Mouse (Mus musculus): ENCODE results near the gene Sept5.

Gene Sept5

DNA sequence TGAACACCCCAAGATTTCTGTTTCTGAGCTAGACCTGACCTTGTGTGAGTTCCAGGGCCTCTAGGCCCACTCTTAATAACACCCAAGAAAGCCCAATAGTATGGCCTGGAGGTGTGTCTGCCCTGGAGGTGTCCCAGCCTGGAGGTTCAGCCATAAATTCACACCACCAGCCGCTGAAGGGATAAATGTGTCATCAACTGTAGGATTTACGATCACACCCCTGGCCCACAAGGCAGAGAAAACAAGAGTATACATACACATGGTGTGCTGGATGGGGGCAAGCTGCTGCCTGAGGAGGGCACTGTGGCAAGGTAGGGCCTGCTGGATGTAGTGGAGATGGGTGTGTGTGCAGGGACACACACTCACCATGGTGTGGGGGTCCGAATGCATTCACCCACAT, 16.5 kb downstream of the Sept5 start:
- DNase-seq (ENCODE audit: low spot score in 2 of 2) = no peak

GRCm38 (mm10) chr16:18611752-18612151, 18.0 kb downstream of the Sept5 start:
- no peak for DNase-seq (ENCODE audit: low spot score in 2 of 2)

DNA sequence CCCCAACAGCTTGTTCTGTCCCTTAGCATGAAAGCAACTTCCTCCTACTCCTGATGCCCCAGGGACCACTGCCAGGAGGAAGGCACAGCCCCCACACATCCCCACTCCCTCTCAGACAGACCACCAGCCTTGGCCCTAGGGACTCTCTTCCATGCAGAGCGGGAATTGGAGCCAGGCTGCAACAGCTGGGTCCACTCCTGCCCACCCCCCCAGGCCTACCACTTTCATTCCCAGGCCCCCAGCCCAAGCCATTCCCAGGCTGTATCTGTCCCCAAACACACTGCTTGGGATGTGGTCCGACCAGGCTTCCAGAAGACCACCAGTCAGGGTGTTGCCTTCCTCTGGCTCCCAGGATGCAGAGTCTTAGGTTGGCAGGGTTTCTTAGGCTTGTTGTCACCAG, 20.7 kb downstream of the Sept5 start:
- DNase-seq (ENCODE audit: low spot score in 2 of 2) = no peak

DNA sequence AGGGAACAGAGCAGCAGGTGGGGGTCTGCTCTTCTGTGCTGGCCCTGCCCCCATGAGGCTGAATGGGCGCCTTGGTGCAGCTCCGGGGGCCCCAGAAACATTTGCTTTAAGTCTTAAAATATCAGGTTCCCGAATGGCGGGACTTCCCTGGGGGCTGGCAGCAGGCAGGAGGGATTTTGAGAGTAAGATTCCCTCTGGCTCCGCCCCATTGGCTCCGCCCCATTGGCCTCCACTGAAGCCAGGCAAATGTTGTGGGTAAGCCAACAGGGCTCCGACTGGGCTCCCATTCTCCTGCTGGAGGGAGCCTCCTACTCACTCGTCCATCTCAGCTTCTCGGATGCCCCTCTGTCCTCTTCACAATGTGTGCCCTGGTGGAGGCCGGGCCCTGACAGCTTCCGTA, 21.5 kb downstream of the Sept5 start:
- no peak for DNase-seq (ENCODE audit: low spot score in 2 of 2)

- DNase-seq (ENCODE audit: low spot score in 2 of 2) = no peak
These were observed 24.0 kb downstream of the Sept5 start for GRCm38 (mm10) chr16:18605705-18606104.

DNA sequence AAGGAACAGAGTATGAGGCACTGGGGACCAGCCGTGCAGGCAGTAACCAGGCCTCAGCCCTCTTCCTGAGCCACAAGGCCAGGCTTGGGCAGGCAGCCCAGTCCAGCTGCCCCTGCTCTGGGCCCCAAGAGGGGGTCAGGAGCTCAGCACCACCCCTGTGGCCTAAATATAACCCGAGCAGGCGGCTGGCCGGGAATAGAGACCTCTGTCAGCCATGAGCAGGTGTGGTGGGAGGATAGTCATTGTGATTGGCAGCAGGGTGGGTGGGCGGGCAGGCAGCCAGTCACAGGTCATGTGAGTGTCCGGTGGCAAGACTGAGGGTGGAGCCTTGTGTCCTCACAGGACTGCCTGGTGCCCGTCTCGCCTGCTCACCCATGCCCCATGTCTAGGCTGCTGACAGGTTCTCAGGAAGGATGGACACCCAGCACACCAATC, 25.5 kb downstream of the Sept5 start:
- no peak for DNase-seq (ENCODE audit: low spot score in 2 of 2)

DNA sequence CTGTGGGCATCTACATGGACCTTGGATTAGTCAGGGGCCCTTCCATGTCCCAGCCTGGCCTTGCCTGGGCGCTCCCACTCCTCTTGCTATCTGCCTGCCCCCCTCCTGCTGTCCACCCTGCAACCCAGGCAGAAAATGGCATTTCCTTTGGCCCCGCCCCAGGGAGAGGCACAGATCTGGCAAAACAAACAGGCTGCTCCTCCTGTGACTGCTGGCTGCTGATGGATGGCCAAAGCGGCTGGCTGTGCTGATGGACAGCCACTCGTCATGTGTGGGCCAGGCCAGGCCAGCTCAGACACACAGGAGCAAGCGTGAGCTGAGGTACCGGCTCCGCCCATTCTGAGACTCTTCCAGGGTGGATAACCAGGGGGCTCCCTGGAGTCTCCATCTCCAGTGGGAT, 28.3 kb downstream of the Sept5 start:
- DNase-seq (ENCODE audit: low spot score in 2 of 2) = no peak

DNA sequence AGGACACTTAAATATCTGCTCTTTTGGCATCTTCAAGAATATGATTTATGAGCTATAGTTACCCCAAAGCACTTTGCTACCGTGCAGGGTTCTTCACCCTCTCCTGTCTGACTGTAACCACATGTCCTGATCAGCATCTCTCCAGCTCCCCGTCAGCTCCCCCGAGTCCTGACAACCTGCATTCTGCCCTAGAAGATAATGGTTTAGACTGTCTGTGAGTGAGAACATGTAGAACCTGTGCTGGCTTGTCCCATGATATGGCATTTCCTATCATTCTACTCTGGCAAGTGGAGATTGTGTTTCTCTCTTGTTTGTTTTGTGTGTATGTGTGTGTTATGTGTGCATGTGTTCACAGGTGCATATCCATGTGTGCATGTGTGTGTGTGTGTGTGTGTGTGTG, 31.7 kb downstream of the Sept5 start:
- DNase-seq (ENCODE audit: low spot score in 2 of 2) = no peak

DNA sequence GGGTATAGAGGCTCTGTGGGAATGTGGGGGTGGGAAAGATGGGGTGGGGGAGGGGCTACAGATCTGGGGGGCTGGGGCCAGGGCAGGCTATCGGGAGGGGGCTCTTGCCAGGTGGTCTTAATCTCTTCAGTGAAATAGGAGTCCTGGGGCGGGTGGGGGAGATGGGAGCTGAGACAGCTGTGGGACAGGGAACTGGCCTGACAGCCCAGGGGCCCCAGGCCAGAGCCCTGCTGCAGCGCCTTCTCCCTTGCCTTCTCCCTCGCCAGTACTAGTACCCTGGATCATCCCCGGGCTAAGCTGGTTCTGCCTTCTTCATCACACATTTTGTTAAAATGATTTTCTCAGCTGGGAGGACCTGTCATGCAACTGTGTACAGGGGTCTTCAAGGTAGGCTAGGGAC, 33.5 kb downstream of the Sept5 start:
- no peak for DNase-seq (ENCODE audit: low spot score in 2 of 2)

- DNase-seq (ENCODE audit: low spot score in 2 of 2) = no peak
These were observed 35.8 kb downstream of the Sept5 start for GRCm38 (mm10) chr16:18593930-18594329.

- DNase-seq (ENCODE audit: low spot score in 2 of 2) = no peak
These were observed 38.4 kb downstream of the Sept5 start for GRCm38 (mm10) chr16:18591047-18592018.

DNA sequence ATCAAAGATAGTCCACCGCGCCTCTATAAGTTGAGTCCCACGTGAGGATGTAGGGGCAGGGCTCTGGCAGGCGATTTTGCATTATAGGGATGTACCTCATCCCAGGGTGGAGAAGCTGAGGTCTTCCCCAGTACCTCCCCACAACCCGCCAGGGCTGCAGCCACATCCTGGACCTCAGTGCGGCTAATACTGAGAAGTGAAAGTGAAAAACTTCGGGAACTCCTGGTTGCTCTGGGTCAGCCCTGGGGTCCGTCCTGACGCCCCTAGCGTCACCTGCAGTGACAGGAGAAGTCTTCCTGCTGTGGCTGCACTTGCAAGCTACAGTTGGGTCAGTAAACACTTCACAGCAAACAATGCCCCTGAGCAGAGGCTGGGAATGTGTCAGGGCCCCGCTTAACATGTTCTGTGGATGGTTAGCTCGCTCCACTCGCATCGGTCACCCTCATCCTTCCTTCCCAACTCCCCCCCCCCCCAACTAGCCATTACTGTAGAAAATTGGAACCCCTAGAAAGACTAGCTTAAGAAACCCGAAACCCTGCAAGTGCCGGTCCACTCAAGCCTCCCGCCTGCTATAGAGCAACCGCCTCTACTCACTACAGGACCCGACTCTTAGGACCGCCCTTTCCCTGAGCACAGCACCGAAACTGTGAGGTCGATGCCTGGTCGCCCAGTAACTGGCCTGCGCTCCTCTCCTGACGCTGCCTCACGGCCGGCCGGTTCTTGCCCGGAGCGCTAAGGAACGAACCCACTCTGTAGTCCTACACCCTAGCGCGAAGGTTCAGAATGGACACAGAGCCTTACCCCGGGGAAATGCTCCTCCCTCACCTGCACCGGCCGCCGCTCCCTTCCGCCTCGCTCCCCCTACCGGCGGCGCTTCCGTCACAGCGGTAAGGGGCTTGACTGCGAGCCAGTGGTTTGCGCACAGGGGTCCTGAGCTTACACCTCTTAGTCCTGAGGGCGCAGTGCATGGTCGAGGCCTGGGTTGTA, 39.7 kb downstream of the Sept5 start, which contains the start of gene Tbx1:
Gene Tbx1 (minus strand): TSS at position 868 of the 987 bp plus-strand sequence.
- DNase-seq (ENCODE audit: low spot score in 2 of 2) = no peak

- no peak for DNase-seq (ENCODE audit: low spot score in 2 of 2)
These were observed 40.6 kb downstream of the Sept5 start for GRCm38 (mm10) chr16:18589080-18589621.

GRCm38 (mm10) chr16:18588738-18589055, 41.1 kb downstream of the Sept5 start:
- DNase-seq (ENCODE audit: low spot score in 2 of 2) = no peak

- no peak for DNase-seq (ENCODE audit: low spot score in 2 of 2)
These were observed 41.7 kb downstream of the Sept5 start for GRCm38 (mm10) chr16:18587847-18588737.

- DNase-seq (ENCODE audit: low spot score in 2 of 2) = no peak
These were observed 42.7 kb downstream of the Sept5 start for GRCm38 (mm10) chr16:18586906-18587546.

DNA sequence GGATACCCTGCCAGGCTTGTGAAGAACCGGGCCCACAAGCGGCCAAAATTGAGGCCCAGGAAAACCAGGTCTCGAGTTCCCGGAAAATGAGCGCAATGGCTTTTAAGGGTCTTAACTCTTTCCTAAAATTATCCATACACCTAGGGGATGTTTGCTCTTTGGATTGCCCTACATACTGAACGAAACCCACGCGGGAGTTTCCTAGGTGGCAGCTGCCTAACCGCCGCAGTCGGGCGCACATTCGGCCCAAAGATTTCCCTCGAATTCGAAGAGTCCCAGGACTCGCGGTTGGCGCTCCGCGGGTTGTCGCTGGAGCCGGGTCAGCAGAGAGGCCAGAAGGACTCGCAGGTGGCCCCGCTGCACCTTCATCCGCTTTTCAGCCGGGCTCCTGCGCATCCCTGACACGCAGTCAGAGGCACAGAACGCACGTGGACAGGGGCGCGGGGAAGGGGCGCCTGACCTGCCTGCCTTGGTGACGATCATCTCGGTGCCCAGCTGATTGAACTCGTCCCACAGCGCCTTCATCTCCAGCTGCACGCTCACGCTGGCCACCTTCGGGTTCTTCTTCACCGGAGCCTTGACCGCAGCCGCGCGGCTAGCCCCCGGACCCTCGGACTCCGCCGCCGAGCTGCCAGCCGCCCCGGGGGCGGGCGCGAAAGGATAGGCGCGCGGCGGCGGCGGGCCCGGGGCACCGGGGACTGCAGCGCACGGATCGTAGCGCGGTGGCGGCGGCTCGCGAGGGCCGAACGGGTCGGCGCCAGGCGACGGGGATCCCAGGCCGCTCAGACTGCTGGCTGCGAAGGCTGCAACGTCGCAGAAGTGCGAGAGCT, 43.5 kb downstream of the Sept5 start:
- no peak for DNase-seq (ENCODE audit: low spot score in 2 of 2)

DNA sequence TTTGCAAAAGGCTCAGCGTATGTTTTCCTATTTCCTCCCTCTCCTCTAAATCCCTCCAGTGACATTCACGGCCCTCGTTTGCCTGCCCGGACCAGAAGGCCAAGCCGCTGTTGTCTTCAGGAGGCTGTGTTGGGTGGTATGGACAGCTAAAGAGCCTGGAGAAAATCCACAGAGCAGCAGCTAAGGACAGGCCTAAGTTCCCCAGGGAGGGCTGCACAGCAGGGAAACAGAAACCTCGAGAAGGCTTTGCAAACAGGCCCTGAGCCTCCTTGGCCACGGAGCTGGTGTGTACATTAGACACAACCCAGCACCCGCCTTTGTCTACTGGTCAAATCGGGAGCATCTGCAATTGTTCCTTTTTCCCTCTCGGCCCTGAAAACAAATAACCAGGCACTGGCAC, 44.1 kb downstream of the Sept5 start:
- DNase-seq (ENCODE audit: low spot score in 2 of 2) = no peak

DNA sequence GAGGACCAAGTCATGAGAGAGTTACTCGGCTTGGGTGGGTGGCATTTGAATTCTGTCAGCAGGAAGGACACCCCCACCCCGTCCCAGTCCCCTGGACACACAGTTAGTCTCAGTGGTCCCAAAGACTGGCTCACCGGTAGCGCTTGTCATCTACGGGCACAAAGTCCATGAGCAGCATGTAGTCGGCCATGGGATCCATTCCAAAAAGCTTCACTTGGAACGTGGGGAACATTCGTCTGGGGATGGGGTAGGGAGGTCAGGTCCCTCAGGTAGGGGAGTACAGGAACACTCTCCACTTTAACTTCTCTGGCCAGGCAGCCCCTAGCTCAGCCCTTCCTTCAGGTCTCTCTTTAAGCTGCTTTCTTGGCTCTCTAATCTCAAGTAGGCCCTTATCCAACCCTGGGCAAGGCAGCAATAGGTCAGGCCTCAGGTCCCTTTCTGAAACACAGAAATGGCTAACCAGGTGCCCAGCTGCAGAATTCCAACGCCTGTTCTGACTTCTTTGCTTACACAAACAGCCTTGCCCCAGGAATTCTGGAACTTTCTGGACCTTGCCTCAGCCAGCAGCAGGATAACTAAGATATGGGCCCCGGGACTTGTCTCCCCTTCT, 44.7 kb downstream of the Sept5 start:
- no peak for DNase-seq (ENCODE audit: low spot score in 2 of 2)
